In the genomic region with DNA sequence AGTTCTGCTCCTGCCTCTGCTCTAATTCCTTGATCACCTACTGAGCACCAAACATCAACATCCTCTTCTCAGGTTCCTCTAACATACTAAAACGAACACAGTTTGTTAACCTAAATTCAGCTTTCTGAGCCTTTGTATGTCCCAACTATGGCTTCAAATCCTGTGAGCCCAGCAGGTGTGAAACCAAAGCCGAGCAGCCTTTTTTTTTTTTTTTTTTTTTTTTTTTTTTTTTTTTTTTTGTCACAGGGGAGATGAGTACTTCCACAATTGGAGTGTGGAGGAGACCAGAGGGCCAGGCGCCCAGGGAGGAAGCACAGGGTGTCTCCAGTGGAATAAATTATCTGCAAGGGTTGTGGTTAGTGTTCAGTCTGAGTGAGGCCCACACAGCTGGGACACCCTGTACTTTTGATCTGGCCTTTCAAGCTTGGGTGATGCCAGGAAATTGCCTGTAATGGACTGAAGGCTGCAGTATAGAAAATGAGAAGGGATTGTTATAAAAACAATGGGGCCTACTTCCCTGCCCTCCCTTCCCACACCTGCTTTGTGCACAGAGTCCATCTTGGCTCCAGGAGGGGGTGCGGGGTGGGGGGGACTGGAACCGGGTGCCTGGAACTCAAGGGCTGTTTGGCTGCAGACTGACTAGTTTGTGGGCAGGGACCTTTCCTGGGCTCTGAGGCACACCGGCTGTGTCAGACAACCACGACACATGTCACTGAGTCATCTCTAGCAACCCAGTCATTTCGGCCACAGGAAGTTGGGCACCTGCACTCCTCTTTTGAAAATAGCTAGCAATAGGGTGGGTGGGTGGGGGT, we compare ENCODE assay signal across 12 mouse cellular contexts.
DNase-seq lines count a peak whose midpoint lies in the region; ATAC-seq and TF ChIP-seq lines count a peak whose summit lies in the region.
"Had no signal": no experiment of that assay in that cellular context is flagged by ENCODE, and none has a peak within 500 bp of the region (broad histone marks: within the 10 kb centered on the region; RNA-seq: fewer than 3 reads in every experiment).

No protein-coding gene starts in this region.

- intact Hi-C loops in gastrocnemius, postnatal 14 days (cut with DNase I; ENCODE audit: low total_unique reads) = no loop called here

- no peaks in the 10 kb centered on the region for H3K9me3 ChIP-seq in embryonic facial prominence, embryonic 14.5 days (ENCODE audit: control insufficient read depth, low read length)
- H3K9me3 ChIP-seq: hindbrain, embryonic 15.5 days had no signal

- H3K4me2 ChIP-seq in embryonic facial prominence, embryonic 14.5 days (ENCODE audit: low read depth, low read length) = no peak overlapping the region
- peak overlapping the region; percentile 30 for H3K4me2 ChIP-seq in myocyte (ENCODE audit: low read depth)
- H3K4me2 ChIP-seq: hindbrain, embryonic 15.5 days had no signal

- ATAC-seq in embryonic facial prominence, embryonic 14.5 days (ENCODE audit: low read depth) = peak; percentile 33; the same call in 1 of the 2 replicates

- H3K27me3 ChIP-seq in embryonic facial prominence, embryonic 14.5 days (replicated peaks; ENCODE audit: control insufficient read depth, insufficient read depth, low read length) = no peaks in the 10 kb centered on the region
- no peaks in the 10 kb centered on the region for H3K27me3 ChIP-seq in myocyte (ENCODE audit: control insufficient read depth, insufficient read depth, insufficient read length)
- H3K27me3 ChIP-seq: hindbrain, embryonic 15.5 days had no signal

- no peak for TF ChIP-seq POLR2A in myocyte (IDR thresholded peaks at IDR 0.05; ENCODE audit: insufficient read length, low read depth)

- no peaks in the 10 kb centered on the region for H3K79me2 ChIP-seq in myocyte (ENCODE audit: control insufficient read depth, insufficient read depth)

- no peak overlapping the region for H3K9ac ChIP-seq in embryonic facial prominence, embryonic 14.5 days (ENCODE audit: low read depth, low read length)
- H3K9ac ChIP-seq: hindbrain, embryonic 15.5 days; liver, embryonic 14.5 days had no signal

- no peaks in the 10 kb centered on the region for H3K36me3 ChIP-seq in embryonic facial prominence, embryonic 14.5 days (ENCODE audit: control insufficient read depth, insufficient read depth, low read length)
- H3K36me3 ChIP-seq in myocyte (ENCODE audit: control insufficient read depth, insufficient read depth) = no peaks in the 10 kb centered on the region
- H3K36me3 ChIP-seq: hindbrain, embryonic 15.5 days had no signal

- H3K4me1 ChIP-seq in embryonic facial prominence, embryonic 14.5 days (ENCODE audit: control insufficient read depth, insufficient read depth, low read length) = peaks cover 8% of the 10 kb centered on the region
- H3K4me1 ChIP-seq: hindbrain, embryonic 15.5 days had no signal

- 53% methylated on average over 8 of the region's 8 CpGs for WGBS in embryonic facial prominence, embryonic 14.5 days

- H3K4me3 ChIP-seq in embryonic facial prominence, embryonic 14.5 days (ENCODE audit: low read depth, low read length) = no peak overlapping the region
- no peak overlapping the region for H3K4me3 ChIP-seq in myocyte
- H3K4me3 ChIP-seq: gastrocnemius, adult 2 months; hindbrain, embryonic 15.5 days had no signal

- H3K27ac ChIP-seq in embryonic facial prominence, embryonic 14.5 days (replicated peaks; ENCODE audit: low read depth, low read length) = no peak overlapping the region
- H3K27ac ChIP-seq: gastrocnemius, adult 2 months; hindbrain, embryonic 15.5 days; liver, embryonic 14.5 days had no signal

- DNase-seq in gastrocnemius, postnatal 25 days = peak; percentile 15
- DNase-seq in gastrocnemius, postnatal 14 days = no peak
- peak; percentile 91 for DNase-seq in A20 (ENCODE audit: low read depth, low spot score)
- DNase-seq in embryonic facial prominence, embryonic 14.5 days (ENCODE audit: low spot score) = peak; percentile 31
- no peak for DNase-seq in adipocyte (ENCODE audit: low spot score)
- DNase-seq in embryo, embryonic 11 days = no peak
- no peak for DNase-seq in MN1 (ENCODE audit: low spot score)
- DNase-seq: cerebellum, adult 8-10 months had no signal

- H3ac ChIP-seq in myocyte (ENCODE audit: control insufficient read depth, insufficient read length) = no peak overlapping the region

TF ChIP-seq in myocyte, 11 proteins besides CTCF, POLR2A, EP300 and RAD21:
- TF ChIP-seq E2F4 (IDR thresholded peaks at IDR 0.05; ENCODE audit: insufficient read depth) (no peak), TCF3 (IDR thresholded peaks at IDR 0.05; ENCODE audit: insufficient read length, low read depth) (no peak), CEBPB (IDR thresholded peaks at IDR 0.05; ENCODE audit: insufficient read depth, poor library complexity, severe bottlenecking) (no peak), SRF (IDR thresholded peaks at IDR 0.05; ENCODE audit: control insufficient read depth, insufficient read length, low read depth) (no peak), TCF12 (IDR thresholded peaks at IDR 0.05; ENCODE audit: insufficient read depth, poor library complexity, severe bottlenecking) (no peak), MYOG (IDR thresholded peaks at IDR 0.05; ENCODE audit: control insufficient read depth in 1 of 3, insufficient read depth in 1 of 3, insufficient read length in 2 of 3, low read depth in 2 of 3) (peak in 1 of 3 experiments; percentile 84), USF1 (IDR thresholded peaks at IDR 0.05; ENCODE audit: low read depth) (no peak), MYOD1 (IDR thresholded peaks at IDR 0.05; ENCODE audit: control insufficient read depth in 1 of 3, insufficient read length in 2 of 3, low read depth in 2 of 3) (peak in 2 of 3 experiments; percentile 38 to 72), POLR2AphosphoS2 (IDR thresholded peaks at IDR 0.05; ENCODE audit: insufficient read length, low read depth) (no peak), MAX (IDR thresholded peaks at IDR 0.05; ENCODE audit: low read depth) (no peak), REST (IDR thresholded peaks at IDR 0.05; ENCODE audit: insufficient read depth, insufficient read length) (no peak)

Comparison
In these comparisons a context has a peak if more than half of its experiments do, and no peak if none do; other contexts are left out.
1. DNase-seq: peak in gastrocnemius, postnatal 25 days (single experiment), A20 (single experiment) and embryonic facial prominence, embryonic 14.5 days (single experiment); none in gastrocnemius, postnatal 14 days (single experiment), adipocyte (single experiment), embryo, embryonic 11 days (single experiment) and MN1 (single experiment).